7 mouse cellular contexts compared by ENCODE assay signal in genomic region chr7:75796474-75796873, GRCm38 (mm10). TPM values are rescaled to one million over a fixed set of nuclear protein-coding genes. Genes with fewer than 3 reads are reported as not detected.
DNase-seq lines count a peak whose midpoint lies in the region; ATAC-seq and TF ChIP-seq lines count a peak whose summit lies in the region.

No protein-coding gene starts in this region.

- no peaks in the 10 kb centered on the region for H3K36me3 ChIP-seq in kidney, adult 2 months (ENCODE audit: control insufficient read depth, insufficient read depth, low read length)
- no peaks in the 10 kb centered on the region for H3K36me3 ChIP-seq in hindbrain, embryonic 13.5 days
- no peaks in the 10 kb centered on the region for H3K36me3 ChIP-seq in midbrain, embryonic 13.5 days

- H3K27ac ChIP-seq in kidney, adult 2 months (ENCODE audit: insufficient read depth, low read depth, low read length) = no peak overlapping the region
- H3K27ac ChIP-seq in hindbrain, embryonic 13.5 days = no peak overlapping the region
- H3K27ac ChIP-seq in midbrain, embryonic 13.5 days = no peak overlapping the region

- no peaks in the 10 kb centered on the region for H3K9me3 ChIP-seq in hindbrain, embryonic 13.5 days
- H3K9me3 ChIP-seq in midbrain, embryonic 13.5 days = no peaks in the 10 kb centered on the region

- no peak overlapping the region for H3K9ac ChIP-seq in hindbrain, embryonic 13.5 days
- 0 out of 2 replicates have a peak overlapping the region, but pooled peaks have one; percentile 6 for H3K9ac ChIP-seq in midbrain, embryonic 13.5 days (replicated peaks)

- WGBS in kidney, adult 2 months = 23% methylated on average over 9 of the region's 9 CpGs
- 34% methylated on average over 9 of the region's 9 CpGs for WGBS in hindbrain, embryonic 13.5 days
- 35% methylated on average over 9 of the region's 9 CpGs for WGBS in midbrain, embryonic 13.5 days

- H3K4me1 ChIP-seq in kidney, adult 2 months (ENCODE audit: control insufficient read depth, insufficient read depth, low read length) = no peaks in the 10 kb centered on the region
- peaks cover 7% of the 10 kb centered on the region for H3K4me1 ChIP-seq in hindbrain, embryonic 13.5 days (replicated peaks)
- peaks cover 6% of the 10 kb centered on the region for H3K4me1 ChIP-seq in midbrain, embryonic 13.5 days (replicated peaks)

- H3K4me3 ChIP-seq in kidney, adult 2 months (ENCODE audit: insufficient read depth, low read depth, low read length) = no peak overlapping the region
- H3K4me3 ChIP-seq in hindbrain, embryonic 13.5 days = no peak overlapping the region
- H3K4me3 ChIP-seq in midbrain, embryonic 13.5 days (replicated peaks) = no peak overlapping the region

- DNase-seq in kidney, postnatal 10 days = peak; percentile 18
- DNase-seq in kidney, adult 2 months = no peak
- DNase-seq in T-cell, adult 2 months (ENCODE audit: low spot score) = peak; percentile 80
- DNase-seq in thymus, postnatal 36 days = peak; percentile 68 to 83
- no peak for DNase-seq in kidney, adult 9 months

- 0 out of 2 replicates have a peak overlapping the region, but pooled peaks have one; percentile 19 for H3K4me2 ChIP-seq in hindbrain, embryonic 13.5 days
- H3K4me2 ChIP-seq in midbrain, embryonic 13.5 days (replicated peaks) = no peak overlapping the region; the same call in 1 of the 2 replicates

- TF ChIP-seq CTCF in kidney, adult 2 months (conservative IDR thresholded peaks at IDR 0.05; ENCODE audit: insufficient read depth, insufficient read length, low read depth, low read length) = no peak

- no peaks in the 10 kb centered on the region for H3K27me3 ChIP-seq in kidney, adult 2 months (replicated peaks; ENCODE audit: control insufficient read depth, insufficient read depth, low read length)
- H3K27me3 ChIP-seq in hindbrain, embryonic 13.5 days = no peaks in the 10 kb centered on the region
- H3K27me3 ChIP-seq in midbrain, embryonic 13.5 days = no peaks in the 10 kb centered on the region

- TF ChIP-seq POLR2A in kidney, adult 2 months (IDR thresholded peaks at IDR 0.05; ENCODE audit: low read depth, low read length) = no peak

- 0 out of 2 replicates have a peak, but pooled peaks have one; percentile 49 for ATAC-seq in hindbrain, embryonic 13.5 days (ENCODE audit: low FRiP score)
- 0 out of 2 replicates have a peak, but pooled peaks have one; percentile 30 for ATAC-seq in midbrain, embryonic 13.5 days

RNA-seq across cellular contexts. Expression of gene Klhl25, which starts 51.6 kb away (rescaled TPM):
- polyA plus RNA-seq in kidney, adult 2 months (2012; rRNA removed) = 11.7 and 11.8 TPM in 2 replicates
- polyA plus RNA-seq in hindbrain, embryonic 13.5 days (2015; fragmentation: Nextera tagmentation; extraction: Ambion mirVana) = 25.7 and 32.9 TPM in 2 replicates
- polyA plus RNA-seq in midbrain, embryonic 13.5 days (2015; fragmentation: Nextera tagmentation; extraction: Ambion mirVana) = 22.6 and 25.8 TPM in 2 replicates

Comparison
In these comparisons a context has a peak if more than half of its experiments do, and no peak if none do; other contexts are left out.
1. DNase-seq: peak in kidney, postnatal 10 days (single experiment), T-cell, adult 2 months (single experiment) and thymus, postnatal 36 days (2 of 2); none in kidney, adult 2 months (single experiment) and kidney, adult 9 months (single experiment).